Mouse (Mus musculus): Measurements from ENCODE around the gene Spink8. TPM values are rescaled to one million over a fixed set of nuclear protein-coding genes. Genes with fewer than 3 reads are reported as not detected.

Gene Spink8
- polyA plus RNA-seq, 1 experiment: 0.20 TPM

GRCm38 (mm10) chr9:109874797-109875691 is 63.0 kb downstream of the Spink8 start, which contains the start of gene Cdc25a:
Cdc25a (plus strand) TSS chr9:109875579.
- peak within 1 kb of the TSS; percentile 53 for H3K27ac ChIP-seq (ENCODE audit: insufficient read depth, low read length)
- no peak for TF ChIP-seq POLR2A (IDR thresholded peaks at IDR 0.05; ENCODE audit: borderline replicate concordance, insufficient read depth, low read length)
- TF ChIP-seq CTCF (IDR thresholded peaks at IDR 0.05; ENCODE audit: borderline replicate concordance, insufficient read depth, low read depth, low read length): no peak; the same call in 1 of the 2 replicates
- 7% methylated on average over 33 of the region's 33 CpGs for WGBS
- DNase-seq: peak; percentile 98 to 99
- H3K4me1 ChIP-seq (ENCODE audit: control insufficient read depth, insufficient read depth, low read length): peaks cover 5% of the 10 kb centered on the region; the same call in 1 of the 2 replicates
- peak within 1 kb of the TSS; percentile 88 for H3K4me3 ChIP-seq (replicated peaks; ENCODE audit: insufficient read depth, low read depth, low read length)
- no peaks in the 10 kb centered on the region for H3K27me3 ChIP-seq (ENCODE audit: control insufficient read depth, insufficient read depth, low read length)

- H3K4me1 ChIP-seq (ENCODE audit: control insufficient read depth, insufficient read depth, low read length): peaks cover 5% of the 10 kb centered on the region; the same call in 1 of the 2 replicates
- TF ChIP-seq CTCF (IDR thresholded peaks at IDR 0.05; ENCODE audit: borderline replicate concordance, insufficient read depth, low read depth, low read length): no peak
- no peak; the same call in 1 of the 2 replicates for TF ChIP-seq POLR2A (IDR thresholded peaks at IDR 0.05; ENCODE audit: borderline replicate concordance, insufficient read depth, low read length)
- peak; percentile 79 to 82 for DNase-seq
- peak overlapping the region; percentile 53 for H3K27ac ChIP-seq (ENCODE audit: insufficient read depth, low read length)
- H3K4me3 ChIP-seq (replicated peaks; ENCODE audit: insufficient read depth, low read depth, low read length): peak overlapping the region; percentile 88
- no peaks in the 10 kb centered on the region for H3K27me3 ChIP-seq (ENCODE audit: control insufficient read depth, insufficient read depth, low read length)
- WGBS: 1% methylated on average over 75 of the region's 76 CpGs
These were observed 63.9 kb downstream of the Spink8 start for GRCm38 (mm10) chr9:109875695-109876601.

Other genes starting within 250 kb of the Spink8 start
- not detected in 2 replicates for gene Fbxw15, start 244.0 kb upstream of the Spink8 start, polyA plus RNA-seq (2012; rRNA removed)
- gene Fbxw24, start 186.2 kb upstream of the Spink8 start, polyA plus RNA-seq (2012; rRNA removed): not detected in 2 replicates
- not detected in 2 replicates for gene Fbxw25, start 147.6 kb upstream of the Spink8 start, polyA plus RNA-seq (2012; rRNA removed)
- gene Fbxw18, start 109.6 kb upstream of the Spink8 start, polyA plus RNA-seq (2012; rRNA removed): not detected in 2 replicates
- gene Fbxw26, start 66.2 kb upstream of the Spink8 start, polyA plus RNA-seq (2012; rRNA removed): not detected in 2 replicates
- 0.18 TPM in 1 of 2 replicates, not detected in the other for gene Fbxw27, start 21.6 kb upstream of the Spink8 start, polyA plus RNA-seq (2012; rRNA removed)
- gene Nme6, start 20.5 kb downstream of the Spink8 start, polyA plus RNA-seq (2012; rRNA removed): 20.7 and 21.4 TPM in 2 replicates
- 0.78 and 1.5 TPM in 2 replicates for gene Camp, start 37.3 kb downstream of the Spink8 start, polyA plus RNA-seq (2012; rRNA removed)
- 9.2 and 9.6 TPM in 2 replicates for gene Cdc25a, start 63.3 kb downstream of the Spink8 start, polyA plus RNA-seq (2012; rRNA removed)
- 559 and 576 TPM in 2 replicates for gene Map4, start 119.2 kb downstream of the Spink8 start, polyA plus RNA-seq (2012; rRNA removed)

Data from cerebellum, adult 2 months (tissue).